Mouse (Mus musculus) bone marrow, adult 2 months (tissue): ENCODE results near the gene Tex37. TPM values are rescaled to one million over a fixed set of nuclear protein-coding genes. Genes with fewer than 3 reads are reported as not detected.

Experiments used
- H3K27ac ChIP-seq: fragments of 200-500 bp; 2 replicates; pipeline ENCODE4 v1.5.1; 2012; ENCODE audit warnings: low read depth, mild to moderate bottlenecking, control low read depth, inconsistent platforms, low read length; ENCODE audit not compliant: control insufficient read depth, poor library complexity, insufficient read depth
- H3K4me1 ChIP-seq: fragments of 200-500 bp; 2 replicates; pipeline ENCODE4 v1.6.1; 2011; ENCODE audit warnings: low read length; ENCODE audit not compliant: control insufficient read depth, insufficient read depth
- H3K4me3 ChIP-seq: fragments of 200-500 bp; replicated peaks from 2 replicates; pipeline ENCODE3; 2011; ENCODE audit warnings: mild to moderate bottlenecking, low read depth, low read length, control low read depth; ENCODE audit not compliant: control insufficient read depth
- CTCF ChIP-seq: fragments of 200-500 bp; IDR thresholded peaks from 2 replicates; pipeline ENCODE4 v1.5.1; 2011; ENCODE audit warnings: low read length, control low read depth; ENCODE audit not compliant: control insufficient read depth, insufficient read depth
- POLR2A ChIP-seq: fragments of 200-500 bp; IDR thresholded peaks from 2 replicates; pipeline ENCODE4 v1.6.1; 2011; ENCODE audit warnings: low read depth, mild to moderate bottlenecking, control low read depth, low read length, borderline replicate concordance; ENCODE audit not compliant: control insufficient read depth
- WGBS: fragments of 180-500 bp; shearing (Covaris S2); methylation state at CpG from one replicate; pipeline ENCODE4 v1.1.7; 2018; 5-methylcytosine and 5-hydroxymethylcytosine counted together
- polyA plus RNA-seq: library from polyadenylated mRNA; stranded (reverse); fragments of >200 nt; gene quantifications from 2 replicates; pipeline ENCODE4 v1.2.4, GENCODE M21; 2011; ENCODE audit warnings: low replicate concordance; ENCODE audit not compliant: missing spikeins, insufficient read depth, insufficient read length

Gene Tex37
- polyA plus RNA-seq, 1 experiment: not detected

DNA sequence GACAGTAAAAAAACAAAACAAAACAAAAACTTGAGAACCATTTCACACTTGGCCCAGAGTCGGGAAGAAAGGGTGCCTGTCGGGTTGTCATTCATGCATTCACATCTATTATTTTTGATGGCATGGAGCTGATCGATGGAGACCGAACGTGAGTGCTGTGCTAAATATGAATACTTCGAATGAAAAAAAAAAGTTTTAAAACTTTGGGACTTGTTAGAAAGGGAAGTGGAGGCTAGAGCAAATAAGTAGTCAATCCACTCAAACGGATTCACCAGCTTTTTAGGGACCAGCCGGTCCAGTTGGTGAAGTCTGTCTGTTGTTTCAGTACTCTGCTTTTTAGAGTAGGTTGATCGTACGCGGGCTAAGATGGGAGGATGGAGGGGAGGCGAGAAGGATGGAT is 37.1 kb upstream of the Tex37 start:
- WGBS: 4% methylated on average over 12 of the region's 12 CpGs
- TF ChIP-seq CTCF: no peak
- no peak for TF ChIP-seq POLR2A
- no peak overlapping the region for H3K4me3 ChIP-seq
- no peaks in the 10 kb centered on the region for H3K4me1 ChIP-seq
- H3K27ac ChIP-seq: no peak overlapping the region

- H3K27ac ChIP-seq: no peak overlapping the region
- no peak overlapping the region for H3K4me3 ChIP-seq
- WGBS: 6% methylated on average over 14 of the region's 14 CpGs
- TF ChIP-seq POLR2A: no peak
- TF ChIP-seq CTCF: no peak
- H3K4me1 ChIP-seq: no peaks in the 10 kb centered on the region
Observed at GRCm38 (mm10) chr6:70955291-70955800, 36.6 kb upstream of the Tex37 start.

DNA sequence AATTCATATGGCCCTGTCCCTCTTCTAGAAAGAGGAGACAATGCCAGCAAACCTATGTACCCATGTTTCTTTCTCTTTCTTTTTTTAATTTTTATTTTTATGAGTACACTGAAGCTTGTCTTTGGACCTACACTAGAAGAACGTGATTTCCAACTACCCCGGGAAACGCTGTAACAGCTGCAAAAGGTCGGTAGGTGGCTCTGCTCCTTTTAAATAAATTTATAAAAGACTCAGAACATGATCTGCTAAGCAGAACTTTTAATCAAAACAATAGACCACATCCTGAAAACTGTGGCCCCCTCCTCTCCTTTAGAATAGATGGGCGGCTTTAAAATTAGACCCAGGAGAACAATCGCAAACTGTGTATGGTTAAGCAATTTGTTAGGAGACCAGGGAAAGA is 35.3 kb upstream of the Tex37 start:
- no peak overlapping the region for H3K27ac ChIP-seq
- WGBS: 6% methylated on average over 6 of the region's 6 CpGs
- TF ChIP-seq CTCF (no peak), POLR2A (no peak)
- H3K4me1 ChIP-seq: no peaks in the 10 kb centered on the region
- H3K4me3 ChIP-seq: no peak overlapping the region

- Histone ChIP-seq H3K4me3 (no peak overlapping the region), H3K27ac (no peak overlapping the region), H3K4me1 (no peaks in the 10 kb centered on the region)
- WGBS: 67% methylated on average over 7 of the region's 7 CpGs
- TF ChIP-seq CTCF (no peak), POLR2A (no peak)
Observed at GRCm38 (mm10) chr6:70953274-70953673, 34.5 kb upstream of the Tex37 start.

- Histone ChIP-seq H3K4me3 (no peak overlapping the region), H3K4me1 (no peaks in the 10 kb centered on the region), H3K27ac (no peak overlapping the region)
- TF ChIP-seq CTCF (no peak), POLR2A (no peak)
- 83% methylated on average over 2 of the region's 2 CpGs for WGBS
Observed at GRCm38 (mm10) chr6:70931801-70932200, 13.1 kb upstream of the Tex37 start.

- TF ChIP-seq POLR2A: no peak
- peak; percentile 60 for TF ChIP-seq CTCF
Observed at GRCm38 (mm10) chr6:70921274-70922074, 2.7 kb upstream of the Tex37 start.

DNA sequence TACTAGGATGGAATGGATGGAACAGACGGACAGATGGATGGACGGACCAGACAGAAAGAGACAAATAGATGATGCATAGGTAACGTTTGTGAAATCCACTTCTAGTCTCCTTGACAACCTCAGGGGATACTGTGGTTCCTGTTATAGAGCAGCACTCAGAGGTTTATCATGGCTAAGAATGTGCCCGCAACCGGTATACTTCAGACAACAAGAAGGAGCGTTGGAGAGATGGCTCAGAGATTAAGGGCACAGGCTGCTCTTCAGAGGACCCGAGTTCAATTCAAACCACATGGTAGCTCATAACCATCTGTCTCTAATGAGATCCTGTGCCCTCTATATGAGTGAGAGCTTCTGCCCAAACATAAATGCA is 6.3 kb downstream of the Tex37 start:
- H3K27ac ChIP-seq: no peak overlapping the region
- H3K4me1 ChIP-seq: no peaks in the 10 kb centered on the region
- H3K4me3 ChIP-seq: no peak overlapping the region
- TF ChIP-seq CTCF (no peak), POLR2A (no peak)
- WGBS: 65% methylated on average over 7 of the region's 7 CpGs

More at GRCm38 (mm10) chr6:70921274-70922074, 2.7 kb upstream of the Tex37 start:
- WGBS: 24% methylated on average over 22 of the region's 22 CpGs
- Histone ChIP-seq H3K27ac (no peak overlapping the region), H3K4me3 (no peak overlapping the region), H3K4me1 (no peaks in the 10 kb centered on the region)

DNA sequence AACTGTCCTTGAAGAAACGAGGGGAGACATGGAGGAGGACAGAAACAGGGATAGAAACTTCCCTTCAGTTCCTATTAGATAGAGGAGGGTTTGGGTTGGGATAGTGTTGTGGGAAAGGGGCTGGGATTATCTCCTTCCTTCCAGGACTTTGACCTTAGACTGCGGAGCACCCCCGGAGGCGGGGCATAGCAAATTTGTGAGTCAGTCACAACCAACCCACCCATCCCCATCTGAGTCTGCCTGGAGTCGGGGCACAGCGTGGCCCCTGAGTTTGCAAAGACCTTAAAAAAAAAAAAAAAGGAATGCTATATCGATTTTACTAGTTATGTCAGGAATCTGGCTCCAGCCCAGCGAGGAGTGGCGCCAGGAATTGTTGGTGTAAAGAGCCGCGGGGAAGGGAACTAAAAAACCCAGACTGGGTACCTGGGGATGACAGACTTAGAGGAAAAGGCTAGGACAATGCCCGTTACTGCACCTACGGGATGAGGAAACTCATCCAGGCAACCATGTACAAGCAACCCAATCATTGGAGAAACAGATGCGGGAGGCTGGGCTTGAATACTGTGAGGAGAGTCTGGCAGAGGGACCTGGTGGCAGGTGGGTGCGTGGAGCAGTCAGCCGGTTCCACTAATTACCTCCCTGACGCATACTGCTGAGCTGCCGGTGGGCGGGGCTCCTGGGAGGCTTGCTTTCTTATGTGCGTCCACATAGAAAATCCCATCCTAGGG is 6.9 kb downstream of the Tex37 start:
- H3K4me3 ChIP-seq: no peak overlapping the region
- no peak overlapping the region for H3K27ac ChIP-seq
- no peaks in the 10 kb centered on the region for H3K4me1 ChIP-seq
- no peak for TF ChIP-seq POLR2A
- TF ChIP-seq CTCF: no peak
- 17% methylated on average over 20 of the region's 20 CpGs for WGBS
